Mouse (Mus musculus): ENCODE results near the gene Gtsf1l. TPM values are rescaled to one million over a fixed set of nuclear protein-coding genes. Genes with fewer than 3 reads are reported as not detected.

Gene Gtsf1l
- polyA plus RNA-seq, 1 experiment, result not detected

- Histone ChIP-seq H3K36me3 (ENCODE audit: control insufficient read depth) (no peaks in the 10 kb centered on the region), H3K4me3 (replicated peaks) (no peak overlapping the region), H3K27me3 (ENCODE audit: control insufficient read depth) (no peaks in the 10 kb centered on the region), H3K4me1 (ENCODE audit: control insufficient read depth) (no peaks in the 10 kb centered on the region), H3K9me3 (ENCODE audit: control insufficient read depth, low read length) (no peaks in the 10 kb centered on the region; the same call in 1 of the 2 replicates)
- no peak for TF ChIP-seq TAL1 (IDR thresholded peaks at IDR 0.05; ENCODE audit: low read length)
- no peak for TF ChIP-seq GATA1 (IDR thresholded peaks at IDR 0.05; ENCODE audit: low read length)
These were observed 24.0 kb upstream of the Gtsf1l start for GRCm38 (mm10) chr2:163111413-163112201.

- H3K27me3 ChIP-seq (ENCODE audit: control insufficient read depth), result no peaks in the 10 kb centered on the region
- TF ChIP-seq TAL1 (IDR thresholded peaks at IDR 0.05; ENCODE audit: low read length) (no peak), GATA1 (IDR thresholded peaks at IDR 0.05; ENCODE audit: low read length) (no peak)
- no peaks in the 10 kb centered on the region for H3K4me1 ChIP-seq (ENCODE audit: control insufficient read depth)
- no peak overlapping the region for H3K4me3 ChIP-seq (replicated peaks)
- no peaks in the 10 kb centered on the region; the same call in 1 of the 2 replicates for H3K9me3 ChIP-seq (ENCODE audit: control insufficient read depth, low read length)
- H3K36me3 ChIP-seq (ENCODE audit: control insufficient read depth), result no peaks in the 10 kb centered on the region
These were observed 23.1 kb upstream of the Gtsf1l start for GRCm38 (mm10) chr2:163110706-163111105.

- Histone ChIP-seq H3K27me3 (ENCODE audit: control insufficient read depth) (no peaks in the 10 kb centered on the region), H3K4me3 (replicated peaks) (no peak overlapping the region), H3K36me3 (ENCODE audit: control insufficient read depth) (no peaks in the 10 kb centered on the region), H3K9me3 (ENCODE audit: control insufficient read depth, low read length) (no peaks in the 10 kb centered on the region; the same call in 1 of the 2 replicates), H3K4me1 (ENCODE audit: control insufficient read depth) (no peaks in the 10 kb centered on the region)
- TF ChIP-seq GATA1 (IDR thresholded peaks at IDR 0.05; ENCODE audit: low read length), result no peak
- TF ChIP-seq TAL1 (IDR thresholded peaks at IDR 0.05; ENCODE audit: low read length), result no peak
These were observed 20.7 kb upstream of the Gtsf1l start for GRCm38 (mm10) chr2:163108385-163108784.

GRCm38 (mm10) chr2:163104086-163104770, 16.6 kb upstream of the Gtsf1l start:
- Histone ChIP-seq H3K27me3 (ENCODE audit: control insufficient read depth) (no peaks in the 10 kb centered on the region; the same call in 1 of the 2 replicates), H3K9me3 (ENCODE audit: control insufficient read depth, low read length) (no peaks in the 10 kb centered on the region), H3K36me3 (ENCODE audit: control insufficient read depth) (no peaks in the 10 kb centered on the region), H3K4me1 (ENCODE audit: control insufficient read depth) (no peaks in the 10 kb centered on the region; the same call in 1 of the 2 replicates), H3K4me3 (replicated peaks) (no peak overlapping the region)
- TF ChIP-seq TAL1 (IDR thresholded peaks at IDR 0.05; ENCODE audit: low read length) (no peak), GATA1 (IDR thresholded peaks at IDR 0.05; ENCODE audit: low read length) (no peak)

- no peak overlapping the region for H3K4me3 ChIP-seq (replicated peaks)
- no peaks in the 10 kb centered on the region; the same call in 1 of the 2 replicates for H3K4me1 ChIP-seq (ENCODE audit: control insufficient read depth)
- H3K9me3 ChIP-seq (ENCODE audit: control insufficient read depth, low read length), result no peaks in the 10 kb centered on the region
- no peaks in the 10 kb centered on the region; the same call in 1 of the 2 replicates for H3K27me3 ChIP-seq (ENCODE audit: control insufficient read depth)
- H3K36me3 ChIP-seq (ENCODE audit: control insufficient read depth), result no peaks in the 10 kb centered on the region
- TF ChIP-seq TAL1 (IDR thresholded peaks at IDR 0.05; ENCODE audit: low read length) (no peak), GATA1 (IDR thresholded peaks at IDR 0.05; ENCODE audit: low read length) (no peak)
These were observed 15.4 kb upstream of the Gtsf1l start for GRCm38 (mm10) chr2:163102900-163103653.

GRCm38 (mm10) chr2:163102216-163102615, 14.6 kb upstream of the Gtsf1l start:
- no peak for TF ChIP-seq TAL1 (IDR thresholded peaks at IDR 0.05; ENCODE audit: low read length)
- no peak for TF ChIP-seq GATA1 (IDR thresholded peaks at IDR 0.05; ENCODE audit: low read length)
- Histone ChIP-seq H3K27me3 (ENCODE audit: control insufficient read depth) (no peaks in the 10 kb centered on the region; the same call in 1 of the 2 replicates), H3K9me3 (ENCODE audit: control insufficient read depth, low read length) (no peaks in the 10 kb centered on the region), H3K36me3 (ENCODE audit: control insufficient read depth) (no peaks in the 10 kb centered on the region), H3K4me3 (replicated peaks) (no peak overlapping the region), H3K4me1 (ENCODE audit: control insufficient read depth) (no peaks in the 10 kb centered on the region; the same call in 1 of the 2 replicates)

GRCm38 (mm10) chr2:163101646-163102203, 14.1 kb upstream of the Gtsf1l start:
- Histone ChIP-seq H3K9me3 (ENCODE audit: control insufficient read depth, low read length) (no peaks in the 10 kb centered on the region), H3K4me1 (ENCODE audit: control insufficient read depth) (no peaks in the 10 kb centered on the region; the same call in 1 of the 2 replicates), H3K36me3 (ENCODE audit: control insufficient read depth) (no peaks in the 10 kb centered on the region), H3K27me3 (ENCODE audit: control insufficient read depth) (no peaks in the 10 kb centered on the region; the same call in 1 of the 2 replicates), H3K4me3 (replicated peaks) (no peak overlapping the region)
- TF ChIP-seq TAL1 (IDR thresholded peaks at IDR 0.05; ENCODE audit: low read length), result no peak
- TF ChIP-seq GATA1 (IDR thresholded peaks at IDR 0.05; ENCODE audit: low read length), result no peak

GRCm38 (mm10) chr2:163100551-163100950, 12.9 kb upstream of the Gtsf1l start:
- Histone ChIP-seq H3K36me3 (ENCODE audit: control insufficient read depth) (no peaks in the 10 kb centered on the region), H3K9me3 (ENCODE audit: control insufficient read depth, low read length) (no peaks in the 10 kb centered on the region), H3K27me3 (ENCODE audit: control insufficient read depth) (no peaks in the 10 kb centered on the region; the same call in 1 of the 2 replicates), H3K4me1 (ENCODE audit: control insufficient read depth) (no peaks in the 10 kb centered on the region; the same call in 1 of the 2 replicates), H3K4me3 (replicated peaks) (no peak overlapping the region)
- TF ChIP-seq TAL1 (IDR thresholded peaks at IDR 0.05; ENCODE audit: low read length), result no peak
- TF ChIP-seq GATA1 (IDR thresholded peaks at IDR 0.05; ENCODE audit: low read length), result no peak
